Mouse (Mus musculus) limb, embryonic 14.5 days (tissue): ENCODE results near the gene Fgfr2. TPM values are rescaled to one million over a fixed set of nuclear protein-coding genes. Genes with fewer than 3 reads are reported as not detected.

Experiments used
- ATAC-seq: fragments of 200-750 bp; cut with Nextera tagmentation; 2 replicates; pipeline ENCODE4 v1.8.0; 2017; ENCODE audit warnings: low read depth, moderate number of reproducible peaks, moderate TSS enrichment; ENCODE audit not compliant: low FRiP score
- DNase-seq: peaks from one replicate; pipeline ENCODE4 v3.0.0-alpha.2; 2015; ENCODE audit warnings: low spot score
- H3K27ac ChIP-seq: fragments of 300-500 bp; sonication (generic); replicated peaks from 2 replicates; pipeline ENCODE4 v1.5.1; 2014; ENCODE audit warnings: low read depth, mild to moderate bottlenecking, low read length, moderate library complexity, mixed read lengths
- H3K27me3 ChIP-seq: fragments of 300-500 bp; sonication (generic); 2 replicates; pipeline ENCODE4 v1.6.1; 2014; ENCODE audit warnings: low read length, mixed read lengths; ENCODE audit not compliant: control insufficient read depth, insufficient read depth
- H3K36me3 ChIP-seq: fragments of 300-500 bp; sonication (generic); 2 replicates; pipeline ENCODE4 v1.6.1; 2014; ENCODE audit warnings: mild to moderate bottlenecking, low read length, moderate library complexity, mixed read lengths; ENCODE audit not compliant: control insufficient read depth, insufficient read depth
- H3K4me1 ChIP-seq: fragments of 300-500 bp; sonication (generic); 2 replicates; pipeline ENCODE4 v1.6.1; 2014; ENCODE audit warnings: antibody characterized with exemption, low read length, mixed read lengths; ENCODE audit not compliant: control insufficient read depth, insufficient read depth
- H3K4me2 ChIP-seq: fragments of 300-500 bp; sonication (generic); replicated peaks from 2 replicates; pipeline ENCODE4 v1.6.1; 2014; ENCODE audit warnings: low read depth, mild to moderate bottlenecking, low read length, moderate library complexity; ENCODE audit not compliant: severe bottlenecking
- H3K4me3 ChIP-seq: fragments of 300-500 bp; sonication (generic); replicated peaks from 2 replicates; pipeline ENCODE4 v1.5.1; 2014; ENCODE audit warnings: low read length
- H3K9ac ChIP-seq: fragments of 300-500 bp; sonication (generic); 2 replicates; pipeline ENCODE4 v1.6.1; 2014; ENCODE audit warnings: mild to moderate bottlenecking, low read depth, low read length, moderate library complexity; ENCODE audit not compliant: severe bottlenecking
- H3K9me3 ChIP-seq: fragments of 300-500 bp; sonication (generic); 2 replicates; pipeline ENCODE4 v1.6.1; 2016; ENCODE audit warnings: low read length; ENCODE audit not compliant: control insufficient read depth
- POLR2A ChIP-seq: fragments of 200-500 bp; IDR thresholded peaks from 2 replicates; pipeline ENCODE4 v1.8.0; 2012; ENCODE audit warnings: inconsistent platforms, mild to moderate bottlenecking, moderate library complexity, borderline replicate concordance; ENCODE audit not compliant: insufficient read depth, insufficient read length; ENCODE audit errors: extremely low read depth
- WGBS: fragments of 180-500 bp; shearing (Covaris S2); extraction: QIAGEN DNeasy Blood & Tissue Kit; methylation state at CpG from one replicate; pipeline ENCODE4 v1.1.7; 2014; 5-methylcytosine and 5-hydroxymethylcytosine counted together
- polyA plus RNA-seq, 2 experiments: library from polyadenylated mRNA; depleted of rRNA in 1 of 2; stranded (reverse) in 1 of 2; unstranded in 1 of 2; fragments of >200 nt; fragmentation: Nextera tagmentation in 1 of 2; extraction: Ambion mirVana in 1 of 2; gene quantifications; 2 replicates each; pipeline versions ENCODE4 v1.2.1 to v1.2.3; 2012 to 2014

Fgfr2 gene
- polyA plus RNA-seq, 2 experiments, result 131 to 133 TPM

DNA sequence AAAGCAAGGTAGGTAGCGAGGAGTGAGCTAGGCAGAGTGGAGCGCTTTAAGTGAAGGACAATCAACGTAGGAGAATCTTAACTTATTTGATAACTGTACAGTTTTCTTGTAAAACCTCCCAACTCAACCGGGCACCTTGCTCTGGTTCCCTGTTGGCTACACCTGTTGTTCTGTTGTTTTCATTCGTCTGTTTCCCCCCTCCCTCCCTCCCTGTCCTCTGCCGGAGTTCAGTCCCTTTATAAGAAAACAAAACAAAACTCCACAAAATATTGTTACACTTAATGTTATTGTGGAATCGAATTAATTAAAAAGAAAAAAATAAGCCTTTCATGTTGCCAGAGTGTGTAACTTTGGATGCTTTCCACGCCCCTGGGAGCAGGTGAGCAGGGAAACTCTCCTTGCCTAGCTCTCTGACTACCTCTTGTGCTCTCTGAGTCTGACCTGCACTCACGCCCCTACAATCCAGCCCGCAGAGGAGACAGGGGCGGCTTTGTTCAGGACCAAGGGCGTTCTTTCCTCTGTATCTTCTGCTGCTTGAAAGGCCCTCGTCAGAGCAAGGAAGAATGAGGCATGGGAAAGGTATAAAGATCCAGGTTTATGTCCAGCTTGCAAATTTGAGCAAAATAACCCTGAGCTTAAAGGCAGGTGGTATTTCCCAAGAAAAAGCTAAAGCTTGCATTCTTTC is 1577.3 kb downstream of the Fgfr2 start:
- 4% methylated on average over 13 of the region's 13 CpGs for WGBS
- H3K4me1 ChIP-seq, result peaks cover 16% of the 10 kb centered on the region; the same call in 1 of the 2 replicates
- H3K36me3 ChIP-seq, result no peaks in the 10 kb centered on the region
- H3K27me3 ChIP-seq, result peaks cover 98% of the 10 kb centered on the region
- DNase-seq, result no peak
- no peak overlapping the region for H3K4me3 ChIP-seq
- no peaks in the 10 kb centered on the region for H3K9me3 ChIP-seq
- H3K4me2 ChIP-seq, result no peak overlapping the region
- no peak overlapping the region for H3K9ac ChIP-seq
- no peak for ATAC-seq
- H3K27ac ChIP-seq, result no peak overlapping the region
- no peak for TF ChIP-seq POLR2A

DNA sequence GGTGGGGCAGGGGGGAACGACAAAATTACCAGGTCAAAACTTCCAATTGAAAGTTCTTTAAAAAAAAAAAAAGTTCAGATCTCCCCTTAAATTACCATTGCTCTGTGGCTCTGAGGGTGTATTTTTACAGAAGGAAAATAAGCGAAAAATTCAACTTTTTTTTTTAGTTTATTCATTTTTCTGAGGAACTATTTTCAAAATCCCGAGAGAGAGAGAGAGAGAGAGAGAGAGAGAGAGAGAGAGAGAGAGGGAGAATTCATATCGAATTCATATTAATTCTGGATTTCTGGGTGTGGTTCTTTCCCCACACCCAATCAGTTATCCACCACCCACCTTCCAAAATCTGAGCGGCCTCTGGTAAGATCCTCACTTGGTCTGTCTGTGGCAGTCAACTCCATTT is 1578.3 kb downstream of the Fgfr2 start:
- H3K27ac ChIP-seq, result no peak overlapping the region
- no peaks in the 10 kb centered on the region for H3K36me3 ChIP-seq
- no peak overlapping the region for H3K4me2 ChIP-seq
- DNase-seq, result no peak
- no peaks in the 10 kb centered on the region for H3K9me3 ChIP-seq
- H3K4me1 ChIP-seq, result peaks cover 16% of the 10 kb centered on the region; the same call in 1 of the 2 replicates
- H3K27me3 ChIP-seq, result peaks cover 96% of the 10 kb centered on the region
- TF ChIP-seq POLR2A, result no peak
- no peak for ATAC-seq
- WGBS, result 2% methylated on average over 5 of the region's 5 CpGs
- H3K9ac ChIP-seq, result no peak overlapping the region
- H3K4me3 ChIP-seq, result no peak overlapping the region

DNA sequence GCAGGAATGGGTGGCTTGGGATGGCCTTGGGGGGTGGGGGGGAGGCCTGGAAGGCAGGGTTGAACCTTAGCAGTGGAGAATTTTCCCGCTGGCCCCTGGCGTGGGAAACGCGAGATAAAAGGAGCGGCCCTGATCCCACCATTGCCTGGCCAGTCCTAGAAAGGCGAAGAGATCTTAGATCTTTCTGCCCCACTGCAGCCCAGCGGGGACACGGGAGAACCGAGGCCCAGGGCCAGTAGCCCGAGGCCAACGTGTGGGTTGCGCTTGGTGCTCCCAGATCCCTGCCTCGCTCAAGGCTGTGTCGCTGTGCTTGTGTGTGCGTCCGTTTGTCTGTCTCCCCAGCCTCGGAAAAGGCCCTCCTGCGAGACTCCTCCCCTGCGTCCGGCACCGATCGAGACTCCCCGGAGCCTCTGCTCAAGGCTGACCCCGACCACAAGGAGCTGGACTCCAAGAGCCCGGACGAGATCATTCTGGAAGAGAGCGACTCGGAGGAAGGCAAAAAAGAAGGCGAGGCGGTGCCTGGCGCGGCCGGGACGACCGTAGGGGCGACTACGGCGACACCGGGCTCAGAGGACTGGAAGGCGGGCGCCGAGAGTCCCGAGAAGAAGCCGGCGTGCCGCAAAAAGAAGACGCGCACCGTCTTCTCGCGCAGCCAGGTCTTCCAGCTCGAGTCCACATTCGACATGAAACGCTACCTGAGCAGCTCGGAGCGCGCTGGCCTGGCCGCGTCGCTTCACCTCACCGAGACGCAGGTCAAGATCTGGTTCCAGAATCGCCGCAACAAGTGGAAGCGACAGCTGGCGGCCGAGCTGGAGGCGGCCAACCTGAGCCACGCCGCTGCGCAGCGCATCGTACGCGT is 1579.3 kb downstream of the Fgfr2 start:
- peaks cover 16% of the 10 kb centered on the region; the same call in 1 of the 2 replicates for H3K4me1 ChIP-seq
- no peak overlapping the region for H3K27ac ChIP-seq
- TF ChIP-seq POLR2A, result no peak
- no peak for DNase-seq
- H3K9me3 ChIP-seq, result no peaks in the 10 kb centered on the region
- H3K9ac ChIP-seq, result no peak overlapping the region
- ATAC-seq, result no peak
- peak overlapping the region; percentile 40 for H3K4me3 ChIP-seq
- 2% methylated on average over 63 of the region's 75 CpGs for WGBS
- H3K36me3 ChIP-seq, result no peaks in the 10 kb centered on the region
- H3K27me3 ChIP-seq, result peaks cover 87% of the 10 kb centered on the region
- H3K4me2 ChIP-seq, result peak overlapping the region; percentile 67

DNA sequence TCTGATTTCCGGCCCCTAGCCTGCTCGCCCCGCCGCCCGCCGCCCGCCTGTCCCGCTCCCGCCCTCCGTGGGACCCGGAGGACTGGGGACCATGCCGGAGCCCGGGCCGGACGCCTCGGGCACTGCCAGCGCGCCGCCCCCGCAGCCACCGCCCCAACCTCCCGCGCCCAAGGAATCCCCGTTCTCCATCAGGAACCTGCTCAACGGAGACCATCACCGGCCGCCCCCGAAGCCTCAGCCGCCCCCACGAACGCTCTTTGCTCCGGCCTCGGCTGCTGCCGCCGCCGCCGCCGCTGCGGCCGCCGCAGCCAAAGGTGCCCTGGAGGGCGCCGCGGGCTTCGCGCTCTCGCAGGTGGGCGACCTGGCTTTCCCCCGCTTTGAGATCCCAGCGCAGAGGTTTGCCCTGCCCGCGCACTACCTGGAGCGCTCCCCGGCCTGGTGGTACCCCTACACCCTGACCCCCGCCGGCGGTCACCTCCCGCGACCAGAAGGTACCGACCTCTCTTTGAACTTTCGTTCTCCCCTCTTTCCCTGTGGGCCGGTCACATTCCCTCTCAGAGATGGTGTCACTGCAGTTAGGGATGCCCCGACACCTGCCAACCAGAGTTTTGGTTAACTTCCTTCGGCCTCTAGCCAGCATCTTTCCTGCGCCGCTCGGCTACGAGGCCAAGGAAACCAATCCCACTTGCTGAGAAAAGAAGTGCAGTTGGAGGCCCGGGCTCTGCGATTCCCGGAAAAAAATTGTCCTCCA is 1580.1 kb downstream of the Fgfr2 start:
- H3K4me1 ChIP-seq, result peaks cover 16% of the 10 kb centered on the region; the same call in 1 of the 2 replicates
- H3K9me3 ChIP-seq, result no peaks in the 10 kb centered on the region
- no peak overlapping the region for H3K27ac ChIP-seq
- no peak for TF ChIP-seq POLR2A
- H3K4me3 ChIP-seq, result peak overlapping the region; percentile 40
- ATAC-seq (0 out of 2 replicates have a peak, but pooled peaks have one; percentile 7), DNase-seq (no peak)
- peak overlapping the region; percentile 67 for H3K4me2 ChIP-seq
- H3K36me3 ChIP-seq, result no peaks in the 10 kb centered on the region
- H3K27me3 ChIP-seq, result peaks cover 79% of the 10 kb centered on the region
- WGBS, result under 1% methylated on average over 46 of the region's 71 CpGs
- H3K9ac ChIP-seq, result peak overlapping the region; percentile 40; the same call in 1 of the 2 replicates
